Mouse (Mus musculus): Measurements from ENCODE around the gene 2210010C04Rik. TPM values are rescaled to one million over a fixed set of nuclear protein-coding genes. Genes with fewer than 3 reads are reported as not detected.

2210010C04Rik gene
- polyA plus RNA-seq, 1 experiment from 2014 or later: 6.5 TPM

DNA sequence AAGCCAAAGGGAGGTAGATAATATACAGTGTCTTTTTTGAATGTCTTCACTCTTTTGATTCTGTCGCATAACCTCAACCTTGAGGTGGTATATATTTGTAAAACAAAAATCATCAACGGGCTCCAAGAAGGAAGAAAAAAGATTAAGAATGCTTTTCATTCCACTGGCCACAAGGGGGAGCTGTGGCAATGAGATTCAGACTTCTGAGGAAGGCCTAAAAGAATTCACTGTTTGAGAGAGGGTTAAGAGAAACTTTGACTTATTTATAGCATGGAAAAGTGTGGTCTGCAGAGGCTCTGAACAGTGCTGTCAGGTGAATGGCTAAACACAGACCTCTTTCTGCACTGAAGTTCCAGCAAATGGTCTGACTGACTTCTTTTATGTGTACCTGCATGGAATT, 20.3 kb upstream of the 2210010C04Rik start:
- no peak overlapping the region for H3K27ac ChIP-seq (ENCODE audit: low read length)
- H3K27me3 ChIP-seq (ENCODE audit: control insufficient read depth, insufficient read depth, low read length): no peaks in the 10 kb centered on the region
- H3K9ac ChIP-seq (ENCODE audit: low read length): no peak overlapping the region
- no peak overlapping the region for H3K4me2 ChIP-seq (ENCODE audit: low read depth, low read length)
- H3K9me3 ChIP-seq (replicated peaks; ENCODE audit: control insufficient read depth, low read length): no peaks in the 10 kb centered on the region
- H3K4me3 ChIP-seq (replicated peaks; ENCODE audit: low read length): no peak overlapping the region
- H3K4me1 ChIP-seq (ENCODE audit: control insufficient read depth, insufficient read depth, low read length): no peaks in the 10 kb centered on the region
- H3K36me3 ChIP-seq (ENCODE audit: control insufficient read depth, insufficient read depth, low read length): no peaks in the 10 kb centered on the region
- 35% methylated on average over 2 of the region's 2 CpGs for WGBS
- no peak for ATAC-seq (ENCODE audit: insufficient read depth, low FRiP score)

DNA sequence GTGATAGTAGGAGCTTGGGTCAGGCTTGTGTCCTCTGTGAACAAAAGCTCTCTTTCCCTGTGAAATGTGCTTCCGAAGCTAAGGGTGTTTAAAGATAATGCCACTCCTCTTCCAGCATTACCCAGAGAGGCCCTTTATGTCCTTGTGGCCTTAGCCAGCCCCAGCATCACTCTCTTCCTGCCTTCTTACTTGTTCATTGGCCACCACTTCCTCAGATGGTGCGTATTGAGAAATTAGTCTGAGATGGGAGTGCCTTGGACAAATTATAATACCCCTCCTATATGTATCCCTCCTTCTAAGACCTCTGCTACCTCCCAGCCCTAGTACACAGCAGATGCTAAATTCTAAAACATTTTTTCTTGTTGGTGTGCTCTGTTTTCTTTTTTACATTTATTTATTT, 19.1 kb upstream of the 2210010C04Rik start:
- no peak for ATAC-seq (ENCODE audit: insufficient read depth, low FRiP score)
- no peak overlapping the region for H3K27ac ChIP-seq (ENCODE audit: low read length)
- H3K4me1 ChIP-seq (ENCODE audit: control insufficient read depth, insufficient read depth, low read length): no peaks in the 10 kb centered on the region
- no peak overlapping the region for H3K4me2 ChIP-seq (ENCODE audit: low read depth, low read length)
- H3K9me3 ChIP-seq (replicated peaks; ENCODE audit: control insufficient read depth, low read length): no peaks in the 10 kb centered on the region
- 81% methylated on average over 2 of the region's 2 CpGs for WGBS
- H3K36me3 ChIP-seq (ENCODE audit: control insufficient read depth, insufficient read depth, low read length): no peaks in the 10 kb centered on the region
- no peaks in the 10 kb centered on the region for H3K27me3 ChIP-seq (ENCODE audit: control insufficient read depth, insufficient read depth, low read length)
- H3K9ac ChIP-seq (ENCODE audit: low read length): no peak overlapping the region
- no peak overlapping the region for H3K4me3 ChIP-seq (replicated peaks; ENCODE audit: low read length)

DNA sequence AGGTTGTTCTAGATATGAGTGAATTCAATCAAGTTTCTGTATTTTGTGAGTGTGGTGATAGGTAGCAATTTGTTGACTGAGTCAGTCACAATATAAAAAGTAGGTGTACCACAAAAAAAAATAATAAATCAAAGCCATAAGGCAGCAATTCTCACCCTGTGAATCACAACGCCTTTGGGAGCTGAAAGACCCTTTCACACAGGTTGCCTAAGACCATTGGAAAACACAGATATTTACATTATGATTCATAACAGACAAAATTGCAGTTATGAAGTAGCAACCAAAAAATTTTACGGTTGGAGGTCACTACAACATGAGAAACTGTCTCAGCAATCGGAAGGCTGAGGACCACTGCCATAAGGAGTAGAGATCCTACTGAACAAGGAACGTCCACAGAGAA, 16.5 kb upstream of the 2210010C04Rik start:
- Histone ChIP-seq H3K9ac (ENCODE audit: low read length) (no peak overlapping the region), H3K36me3 (ENCODE audit: control insufficient read depth, insufficient read depth, low read length) (no peaks in the 10 kb centered on the region), H3K4me1 (ENCODE audit: control insufficient read depth, insufficient read depth, low read length) (no peaks in the 10 kb centered on the region), H3K4me2 (ENCODE audit: low read depth, low read length) (no peak overlapping the region), H3K4me3 (replicated peaks; ENCODE audit: low read length) (no peak overlapping the region), H3K27ac (ENCODE audit: low read length) (no peak overlapping the region), H3K27me3 (ENCODE audit: control insufficient read depth, insufficient read depth, low read length) (no peaks in the 10 kb centered on the region), H3K9me3 (replicated peaks; ENCODE audit: control insufficient read depth, low read length) (no peaks in the 10 kb centered on the region)
- WGBS: 84% methylated on average over 4 of the region's 4 CpGs
- no peak for ATAC-seq (ENCODE audit: insufficient read depth, low FRiP score)

DNA sequence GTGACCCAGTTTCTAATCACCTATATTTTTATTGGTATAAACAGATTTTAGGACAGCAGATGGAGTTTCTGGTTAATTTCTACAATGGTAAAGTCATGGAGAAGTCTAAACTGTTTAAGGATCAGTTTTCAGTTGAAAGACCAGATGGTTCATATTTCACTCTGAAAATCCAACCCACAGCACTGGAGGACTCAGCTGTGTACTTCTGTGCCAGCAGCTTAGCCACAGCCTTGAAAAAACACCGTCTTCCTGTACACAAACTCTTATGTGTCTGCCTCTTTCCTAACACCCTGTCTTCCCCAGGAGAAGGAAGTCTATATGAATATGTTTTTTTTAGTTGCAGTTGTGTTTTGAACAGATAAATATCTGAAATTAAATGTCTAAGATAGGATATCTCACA, 13.3 kb upstream of the 2210010C04Rik start:
- Histone ChIP-seq H3K27ac (ENCODE audit: low read length) (no peak overlapping the region), H3K9me3 (replicated peaks; ENCODE audit: control insufficient read depth, low read length) (no peaks in the 10 kb centered on the region), H3K4me1 (ENCODE audit: control insufficient read depth, insufficient read depth, low read length) (no peaks in the 10 kb centered on the region), H3K27me3 (ENCODE audit: control insufficient read depth, insufficient read depth, low read length) (no peaks in the 10 kb centered on the region), H3K4me3 (replicated peaks; ENCODE audit: low read length) (no peak overlapping the region), H3K36me3 (ENCODE audit: control insufficient read depth, insufficient read depth, low read length) (no peaks in the 10 kb centered on the region), H3K4me2 (ENCODE audit: low read depth, low read length) (no peak overlapping the region), H3K9ac (ENCODE audit: low read length) (no peak overlapping the region)
- 38% methylated on average over 1 of the region's 1 CpGs for WGBS
- ATAC-seq (ENCODE audit: insufficient read depth, low FRiP score): no peak

DNA sequence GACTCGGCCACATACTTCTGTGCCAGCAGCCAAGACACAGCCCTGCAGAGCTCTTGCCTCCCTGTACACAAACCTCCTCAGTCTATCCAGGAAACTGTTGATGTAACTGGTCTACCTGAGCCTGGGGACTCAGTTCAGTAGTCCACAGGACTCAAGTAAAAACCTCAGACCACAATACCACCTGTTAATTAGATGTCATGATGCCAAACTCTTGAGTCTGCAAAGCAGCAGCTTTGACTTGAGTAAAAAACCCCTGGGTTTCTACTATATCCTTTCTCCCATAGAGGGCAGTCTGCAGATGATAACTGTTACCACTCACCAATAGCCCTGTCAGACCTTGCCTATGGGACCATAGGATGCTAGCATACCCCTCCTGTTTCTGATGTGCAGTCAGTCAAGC, 12.7 kb upstream of the 2210010C04Rik start:
- Histone ChIP-seq H3K36me3 (ENCODE audit: control insufficient read depth, insufficient read depth, low read length) (no peaks in the 10 kb centered on the region), H3K27ac (ENCODE audit: low read length) (no peak overlapping the region), H3K27me3 (ENCODE audit: control insufficient read depth, insufficient read depth, low read length) (no peaks in the 10 kb centered on the region), H3K9ac (ENCODE audit: low read length) (no peak overlapping the region), H3K9me3 (replicated peaks; ENCODE audit: control insufficient read depth, low read length) (no peaks in the 10 kb centered on the region), H3K4me2 (ENCODE audit: low read depth, low read length) (no peak overlapping the region), H3K4me3 (replicated peaks; ENCODE audit: low read length) (no peak overlapping the region), H3K4me1 (ENCODE audit: control insufficient read depth, insufficient read depth, low read length) (no peaks in the 10 kb centered on the region)
- 76% methylated on average over 1 of the region's 1 CpGs for WGBS
- ATAC-seq (ENCODE audit: insufficient read depth, low FRiP score): no peak

DNA sequence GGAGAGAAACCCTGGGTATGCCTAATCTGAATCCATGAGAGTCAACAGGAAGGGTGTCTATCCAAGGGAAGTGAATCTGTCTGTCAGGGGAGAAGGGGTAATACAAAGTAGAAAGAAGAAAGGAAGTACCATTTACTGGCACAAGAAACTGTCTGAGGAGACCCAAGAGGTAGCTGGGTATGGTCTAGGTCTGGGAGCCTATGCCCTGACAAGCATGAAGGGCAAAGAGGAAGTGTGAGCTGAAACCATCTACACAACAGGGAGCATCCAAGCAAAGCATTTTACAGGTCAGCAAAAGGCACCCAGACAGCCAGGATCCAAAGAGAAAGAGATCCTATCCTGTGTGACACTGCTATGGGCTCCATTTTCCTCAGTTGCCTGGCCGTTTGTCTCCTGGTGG, 11.9 kb upstream of the 2210010C04Rik start:
- no peak overlapping the region for H3K9ac ChIP-seq (ENCODE audit: low read length)
- ATAC-seq (ENCODE audit: insufficient read depth, low FRiP score): no peak
- WGBS: 85% methylated on average over 1 of the region's 1 CpGs
- H3K27ac ChIP-seq (ENCODE audit: low read length): no peak overlapping the region
- H3K36me3 ChIP-seq (ENCODE audit: control insufficient read depth, insufficient read depth, low read length): no peaks in the 10 kb centered on the region
- H3K27me3 ChIP-seq (ENCODE audit: control insufficient read depth, insufficient read depth, low read length): no peaks in the 10 kb centered on the region
- no peaks in the 10 kb centered on the region for H3K4me1 ChIP-seq (ENCODE audit: control insufficient read depth, insufficient read depth, low read length)
- H3K4me2 ChIP-seq (ENCODE audit: low read depth, low read length): no peak overlapping the region
- H3K4me3 ChIP-seq (replicated peaks; ENCODE audit: low read length): no peak overlapping the region
- no peaks in the 10 kb centered on the region for H3K9me3 ChIP-seq (replicated peaks; ENCODE audit: control insufficient read depth, low read length)

DNA sequence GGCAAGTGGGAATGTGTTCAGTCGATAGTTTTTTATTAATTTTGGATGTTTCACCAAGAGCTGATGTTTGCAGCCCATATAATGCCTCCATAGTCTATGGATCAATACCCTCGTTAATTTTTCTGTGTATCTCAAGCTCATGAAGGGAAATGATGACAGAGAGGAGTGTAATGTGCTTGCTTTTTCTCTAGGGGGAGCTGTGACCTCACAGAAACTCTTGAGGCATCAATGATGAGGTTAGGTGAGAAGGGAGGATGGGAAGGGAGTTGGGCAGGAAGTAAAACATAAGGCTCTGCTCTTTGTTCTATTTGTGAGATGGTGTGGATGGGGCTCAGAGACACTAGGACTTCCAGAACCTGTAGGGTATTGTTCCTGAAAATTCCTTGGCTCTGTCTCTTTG, 11.2 kb upstream of the 2210010C04Rik start:
- Histone ChIP-seq H3K9ac (ENCODE audit: low read length) (no peak overlapping the region), H3K27ac (ENCODE audit: low read length) (no peak overlapping the region), H3K36me3 (ENCODE audit: control insufficient read depth, insufficient read depth, low read length) (no peaks in the 10 kb centered on the region), H3K4me1 (ENCODE audit: control insufficient read depth, insufficient read depth, low read length) (no peaks in the 10 kb centered on the region), H3K4me3 (replicated peaks; ENCODE audit: low read length) (no peak overlapping the region), H3K4me2 (ENCODE audit: low read depth, low read length) (no peak overlapping the region), H3K9me3 (replicated peaks; ENCODE audit: control insufficient read depth, low read length) (no peaks in the 10 kb centered on the region), H3K27me3 (ENCODE audit: control insufficient read depth, insufficient read depth, low read length) (no peaks in the 10 kb centered on the region)
- ATAC-seq (ENCODE audit: insufficient read depth, low FRiP score): no peak
- 51% methylated on average over 2 of the region's 2 CpGs for WGBS

DNA sequence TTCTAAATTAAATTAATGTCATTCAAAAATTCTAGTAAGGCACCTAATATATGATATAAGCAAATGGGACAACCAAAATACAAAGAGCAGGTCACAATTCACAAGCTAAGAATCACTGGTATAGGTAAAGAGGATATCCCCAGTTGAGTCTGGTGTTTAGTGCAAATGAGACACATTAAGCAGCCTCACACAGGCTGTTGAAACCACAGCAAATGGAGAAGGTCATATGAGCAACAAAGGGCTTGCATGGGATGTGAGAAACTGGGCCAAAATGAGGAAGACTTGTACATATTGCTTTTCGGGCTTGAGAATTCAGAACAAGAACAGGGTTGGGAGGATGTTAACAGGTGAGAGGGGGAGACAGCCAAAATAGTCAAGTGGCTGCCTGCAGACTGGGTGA, 9.4 kb upstream of the 2210010C04Rik start:
- WGBS: 71% methylated on average over 1 of the region's 1 CpGs
- no peak overlapping the region for H3K4me2 ChIP-seq (ENCODE audit: low read depth, low read length)
- no peaks in the 10 kb centered on the region for H3K9me3 ChIP-seq (replicated peaks; ENCODE audit: control insufficient read depth, low read length)
- no peaks in the 10 kb centered on the region for H3K27me3 ChIP-seq (ENCODE audit: control insufficient read depth, insufficient read depth, low read length)
- no peaks in the 10 kb centered on the region for H3K4me1 ChIP-seq (ENCODE audit: control insufficient read depth, insufficient read depth, low read length)
- ATAC-seq (ENCODE audit: insufficient read depth, low FRiP score): no peak
- H3K9ac ChIP-seq (ENCODE audit: low read length): no peak overlapping the region
- no peak overlapping the region for H3K27ac ChIP-seq (ENCODE audit: low read length)
- no peaks in the 10 kb centered on the region for H3K36me3 ChIP-seq (ENCODE audit: control insufficient read depth, insufficient read depth, low read length)
- no peak overlapping the region for H3K4me3 ChIP-seq (replicated peaks; ENCODE audit: low read length)

DNA sequence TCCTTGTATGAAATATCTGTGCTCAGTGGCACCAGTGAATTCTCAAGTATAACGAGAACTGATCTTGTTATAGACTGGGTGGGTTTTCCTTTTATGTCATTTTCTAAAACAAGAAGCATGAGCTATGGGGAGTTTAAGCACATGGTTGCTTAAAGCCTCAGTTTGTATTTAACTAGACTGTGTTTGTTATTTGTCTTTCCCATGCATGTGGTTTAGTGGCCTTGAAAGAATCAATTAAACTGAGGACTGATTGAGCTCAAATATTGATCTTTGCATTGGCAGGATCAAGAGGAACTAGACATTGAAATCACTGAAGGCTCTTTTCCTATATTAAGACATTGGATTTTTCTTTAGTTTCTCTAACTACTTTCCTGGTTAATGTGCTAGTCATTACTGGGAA, 9.0 kb upstream of the 2210010C04Rik start:
- 46% methylated on average over 1 of the region's 1 CpGs for WGBS
- ATAC-seq (ENCODE audit: insufficient read depth, low FRiP score): no peak
- H3K9me3 ChIP-seq (replicated peaks; ENCODE audit: control insufficient read depth, low read length): no peaks in the 10 kb centered on the region

DNA sequence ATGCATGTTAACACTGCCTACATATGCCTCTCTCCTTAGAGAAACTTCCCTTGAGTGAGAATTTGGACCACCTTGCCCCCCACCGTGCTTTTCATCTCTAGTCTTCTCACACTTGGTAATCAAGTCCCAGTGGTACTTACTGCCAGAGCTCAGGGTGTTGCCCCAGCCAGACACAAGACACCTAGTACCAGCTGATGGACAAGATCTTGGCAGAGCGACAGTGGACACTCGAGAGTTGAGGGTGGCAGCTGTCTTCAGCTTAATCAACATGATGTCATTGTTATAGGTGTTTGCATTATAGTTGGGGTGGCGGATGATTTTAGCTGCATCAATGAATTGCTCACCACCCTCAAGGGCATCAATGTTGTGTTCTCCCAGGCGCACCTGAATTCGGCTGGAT, 2.5 kb downstream of the 2210010C04Rik start:
- H3K4me2 ChIP-seq (ENCODE audit: low read depth, low read length): no peak overlapping the region
- no peak overlapping the region for H3K27ac ChIP-seq (ENCODE audit: low read length)
- H3K4me3 ChIP-seq (replicated peaks; ENCODE audit: low read length): no peak overlapping the region
- ATAC-seq (ENCODE audit: insufficient read depth, low FRiP score): no peak
- no peaks in the 10 kb centered on the region for H3K36me3 ChIP-seq (ENCODE audit: control insufficient read depth, insufficient read depth, low read length)
- 82% methylated on average over 6 of the region's 6 CpGs for WGBS
- no peaks in the 10 kb centered on the region for H3K27me3 ChIP-seq (ENCODE audit: control insufficient read depth, insufficient read depth, low read length)
- no peak overlapping the region for H3K9ac ChIP-seq (ENCODE audit: low read length)
- H3K9me3 ChIP-seq (replicated peaks; ENCODE audit: control insufficient read depth, low read length): no peaks in the 10 kb centered on the region
- H3K4me1 ChIP-seq (ENCODE audit: control insufficient read depth, insufficient read depth, low read length): no peaks in the 10 kb centered on the region

More for the DNA sequence above, 9.0 kb upstream of the 2210010C04Rik start:
- no peak overlapping the region for H3K4me2 ChIP-seq (ENCODE audit: low read depth, low read length)
- no peaks in the 10 kb centered on the region for H3K4me1 ChIP-seq (ENCODE audit: control insufficient read depth, insufficient read depth, low read length)
- H3K36me3 ChIP-seq (ENCODE audit: control insufficient read depth, insufficient read depth, low read length): no peaks in the 10 kb centered on the region
- no peaks in the 10 kb centered on the region for H3K27me3 ChIP-seq (ENCODE audit: control insufficient read depth, insufficient read depth, low read length)
- no peak overlapping the region for H3K27ac ChIP-seq (ENCODE audit: low read length)
- H3K9ac ChIP-seq (ENCODE audit: low read length): no peak overlapping the region
- no peak overlapping the region for H3K4me3 ChIP-seq (replicated peaks; ENCODE audit: low read length)

All from stomach, embryonic 16.5 days (tissue).